Mouse (Mus musculus): ENCODE measurements around the gene Wfdc21. TPM values are rescaled to one million over a fixed set of nuclear protein-coding genes. Genes with fewer than 3 reads are reported as not detected.
A peak's percentile ranks its signal among the peaks of the same experiment; 100 is the strongest.

Wfdc21 gene
- total and polyA plus RNA-seq, 2 experiments from 2014 or later, result not detected

DNA sequence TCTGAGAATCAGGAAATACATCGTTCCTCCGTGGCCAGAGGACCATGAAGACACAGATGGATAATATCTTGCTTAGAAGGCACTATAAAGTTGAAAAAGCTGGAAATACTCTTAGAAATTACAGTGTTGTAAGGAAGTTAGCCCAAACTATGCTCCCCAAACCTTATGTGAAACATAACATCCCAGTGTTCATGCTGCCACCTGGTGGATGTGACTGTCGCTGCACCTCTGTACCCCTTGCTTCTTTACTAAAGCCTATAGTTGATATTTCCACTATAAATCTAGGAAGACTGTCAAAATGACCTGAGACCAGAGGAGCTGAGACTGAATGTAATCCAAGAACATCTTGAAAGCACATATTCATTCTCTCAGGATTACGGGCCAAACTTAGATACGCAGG lies 7.5 kb upstream of the Wfdc21 start:
- TF ChIP-seq CTCF (IDR thresholded peaks at IDR 0.05; ENCODE audit: low read depth), result peak; percentile 94
- H3K4me1 ChIP-seq (ENCODE audit: insufficient read depth), result no peaks in the 10 kb centered on the region
- no peak overlapping the region for H3K4me2 ChIP-seq (ENCODE audit: low read depth)
- no peak overlapping the region for H3K9ac ChIP-seq
- peaks cover 6% of the 10 kb centered on the region; the same call in 1 of the 2 replicates for H3K27me3 ChIP-seq (ENCODE audit: insufficient read depth, low read length)
- H3K36me3 ChIP-seq (ENCODE audit: insufficient read depth), result no peaks in the 10 kb centered on the region
- WGBS, result 25% methylated on average over 5 of the region's 5 CpGs
- H3K4me3 ChIP-seq (ENCODE audit: low read depth, low read length), result no peak overlapping the region
- DNase-seq, result peak; percentile 87
- no peaks in the 10 kb centered on the region for H3K9me3 ChIP-seq (ENCODE audit: low read length)
- H3K27ac ChIP-seq (ENCODE audit: low read depth, low read length), result no peak overlapping the region
- ATAC-seq, result peak; percentile 53; the same call in 1 of the 2 replicates

DNA sequence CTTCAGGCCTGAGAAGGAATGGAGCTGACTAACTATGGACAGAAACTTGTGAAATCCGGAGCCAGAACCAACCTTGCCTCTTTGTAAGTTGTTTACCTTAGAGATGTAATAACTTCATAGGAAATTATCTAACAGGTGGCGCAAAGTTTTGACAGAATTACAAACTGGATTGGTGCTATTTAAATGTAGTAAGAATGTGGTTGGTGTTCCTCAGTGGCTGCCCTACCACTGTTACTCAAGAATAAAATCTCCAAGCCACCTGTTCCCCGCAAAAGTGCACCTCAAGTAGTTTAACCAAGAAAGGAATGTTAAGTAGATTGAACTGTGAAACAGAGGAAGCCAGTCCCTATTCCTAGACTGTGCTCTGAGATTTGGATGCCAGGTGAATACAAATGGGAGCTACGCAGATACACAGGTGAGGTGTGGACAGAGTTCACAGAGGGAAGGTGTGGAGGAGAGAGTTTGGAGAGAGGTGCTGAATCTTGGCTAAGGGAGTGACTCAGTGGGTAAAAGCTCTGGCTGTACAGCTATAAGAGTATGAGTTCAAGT lies 6.2 kb upstream of the Wfdc21 start:
- no peak overlapping the region for H3K9ac ChIP-seq
- DNase-seq (no peak), ATAC-seq (no peak)
- no peak overlapping the region for H3K27ac ChIP-seq (ENCODE audit: low read depth, low read length)
- H3K36me3 ChIP-seq (ENCODE audit: insufficient read depth), result no peaks in the 10 kb centered on the region
- H3K4me3 ChIP-seq (ENCODE audit: low read depth, low read length), result no peak overlapping the region
- no peak for TF ChIP-seq CTCF (IDR thresholded peaks at IDR 0.05; ENCODE audit: low read depth)
- H3K4me1 ChIP-seq (ENCODE audit: insufficient read depth), result no peaks in the 10 kb centered on the region
- H3K27me3 ChIP-seq (ENCODE audit: insufficient read depth, low read length), result peaks cover 8% of the 10 kb centered on the region
- H3K9me3 ChIP-seq (ENCODE audit: low read length), result no peaks in the 10 kb centered on the region
- 83% methylated on average over 4 of the region's 4 CpGs for WGBS
- no peak overlapping the region for H3K4me2 ChIP-seq (ENCODE audit: low read depth)

DNA sequence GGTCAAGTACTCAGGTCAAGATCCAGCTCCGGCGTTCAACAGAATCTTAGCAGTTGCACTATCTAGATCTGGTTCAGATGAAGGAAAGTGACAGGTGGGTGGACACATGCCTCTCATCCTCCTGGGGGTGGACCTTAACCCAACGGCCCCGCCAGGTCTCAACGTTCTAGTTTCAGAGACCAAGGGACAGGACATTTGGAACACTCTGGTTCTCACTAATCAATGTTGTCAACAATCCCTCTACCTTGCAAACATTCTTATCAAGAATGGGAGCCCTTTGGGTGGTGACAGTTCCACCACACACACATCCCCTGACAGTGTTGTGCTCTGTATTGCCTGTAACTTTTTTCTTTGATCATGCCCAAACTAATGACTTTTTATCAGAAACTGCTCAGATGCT lies 4.9 kb upstream of the Wfdc21 start:
- ATAC-seq (no peak), DNase-seq (no peak)
- WGBS, result 82% methylated on average over 5 of the region's 5 CpGs
- no peaks in the 10 kb centered on the region for H3K4me1 ChIP-seq (ENCODE audit: insufficient read depth)
- H3K27me3 ChIP-seq (ENCODE audit: insufficient read depth, low read length), result peaks cover 10% of the 10 kb centered on the region
- no peak for TF ChIP-seq CTCF (IDR thresholded peaks at IDR 0.05; ENCODE audit: low read depth)
- H3K27ac ChIP-seq (ENCODE audit: low read depth, low read length), result no peak overlapping the region
- H3K36me3 ChIP-seq (ENCODE audit: insufficient read depth), result no peaks in the 10 kb centered on the region
- no peak overlapping the region for H3K9ac ChIP-seq
- H3K4me3 ChIP-seq (ENCODE audit: low read depth, low read length), result no peak overlapping the region
- no peak overlapping the region for H3K4me2 ChIP-seq (ENCODE audit: low read depth)
- no peaks in the 10 kb centered on the region for H3K9me3 ChIP-seq (ENCODE audit: low read length)

DNA sequence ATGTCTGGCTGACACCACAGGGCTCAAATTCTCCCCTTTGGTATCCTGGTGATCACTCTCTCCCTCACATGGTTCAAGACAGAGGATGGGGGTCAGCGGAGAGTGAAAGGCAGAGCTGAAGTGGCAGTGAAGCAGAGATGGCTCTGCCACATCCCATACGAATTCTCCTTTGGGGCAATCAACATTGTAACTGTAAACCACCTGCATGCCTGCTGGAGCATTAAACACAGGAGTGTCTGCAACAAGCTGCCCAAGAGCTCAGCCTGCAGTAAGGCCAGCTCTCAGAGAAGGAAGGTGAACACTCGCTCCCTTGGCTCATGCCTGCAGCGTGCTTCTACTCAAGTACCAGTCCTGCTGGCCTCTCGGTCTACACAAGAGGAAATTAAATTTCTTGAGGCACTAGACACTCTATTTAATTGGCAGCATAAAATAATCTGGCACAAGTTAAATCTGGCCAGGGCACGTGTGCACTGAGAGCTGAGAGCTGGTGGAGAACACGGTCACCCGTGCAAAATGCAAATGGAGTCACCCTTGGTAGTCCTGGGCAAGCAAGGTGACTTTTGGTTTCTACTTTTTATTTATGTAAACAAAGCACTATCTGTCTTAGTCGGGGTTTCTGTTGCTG lies 3.9 kb upstream of the Wfdc21 start:
- Histone ChIP-seq H3K27me3 (ENCODE audit: insufficient read depth, low read length) (peaks cover 15% of the 10 kb centered on the region), H3K9me3 (ENCODE audit: low read length) (no peaks in the 10 kb centered on the region), H3K9ac (no peak overlapping the region), H3K27ac (ENCODE audit: low read depth, low read length) (no peak overlapping the region), H3K36me3 (ENCODE audit: insufficient read depth) (no peaks in the 10 kb centered on the region), H3K4me3 (ENCODE audit: low read depth, low read length) (no peak overlapping the region), H3K4me2 (ENCODE audit: low read depth) (no peak overlapping the region), H3K4me1 (ENCODE audit: insufficient read depth) (no peaks in the 10 kb centered on the region)
- no peak for TF ChIP-seq CTCF (IDR thresholded peaks at IDR 0.05; ENCODE audit: low read depth)
- DNase-seq (no peak), ATAC-seq (no peak)
- WGBS, result 78% methylated on average over 9 of the region's 9 CpGs

GRCm38 (mm10) chr11:83743525-83743924 lies 3.2 kb upstream of the Wfdc21 start:
- Histone ChIP-seq H3K4me3 (ENCODE audit: low read depth, low read length) (no peak overlapping the region), H3K9me3 (ENCODE audit: low read length) (no peaks in the 10 kb centered on the region), H3K27me3 (ENCODE audit: insufficient read depth, low read length) (peaks cover 15% of the 10 kb centered on the region), H3K9ac (no peak overlapping the region), H3K36me3 (ENCODE audit: insufficient read depth) (no peaks in the 10 kb centered on the region), H3K27ac (ENCODE audit: low read depth, low read length) (no peak overlapping the region), H3K4me2 (ENCODE audit: low read depth) (no peak overlapping the region), H3K4me1 (ENCODE audit: insufficient read depth) (no peaks in the 10 kb centered on the region)
- ATAC-seq (no peak), DNase-seq (no peak)
- TF ChIP-seq CTCF (IDR thresholded peaks at IDR 0.05; ENCODE audit: low read depth), result no peak
- WGBS, result 91% methylated on average over 3 of the region's 3 CpGs

DNA sequence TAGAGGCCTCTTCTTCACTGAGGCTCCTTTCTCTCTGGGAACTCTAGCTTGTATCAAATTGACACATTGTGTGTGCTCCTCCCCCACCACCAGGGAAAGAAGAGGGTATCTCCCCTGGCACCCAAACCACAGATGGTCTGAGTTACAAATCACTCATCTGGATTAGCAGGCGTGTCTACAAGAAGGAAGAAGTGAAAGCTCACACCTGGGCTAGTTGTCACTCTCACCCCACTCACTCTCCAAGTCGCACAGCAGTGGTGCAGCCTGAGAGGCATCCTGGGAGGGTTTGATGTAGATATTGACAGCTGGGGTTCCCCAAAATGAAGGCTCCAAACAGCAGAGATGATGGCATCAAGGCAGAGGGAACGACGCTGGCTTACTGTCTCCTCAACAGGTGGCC lies 588 bp upstream of the Wfdc21 start:
- Histone ChIP-seq H3K4me2 (ENCODE audit: low read depth) (no peak overlapping the region), H3K4me3 (ENCODE audit: low read depth, low read length) (no peak overlapping the region), H3K27me3 (ENCODE audit: insufficient read depth, low read length) (peaks cover 15% of the 10 kb centered on the region), H3K4me1 (ENCODE audit: insufficient read depth) (no peaks in the 10 kb centered on the region), H3K9ac (no peak overlapping the region), H3K36me3 (ENCODE audit: insufficient read depth) (no peaks in the 10 kb centered on the region), H3K27ac (ENCODE audit: low read depth, low read length) (no peak overlapping the region), H3K9me3 (ENCODE audit: low read length) (no peaks in the 10 kb centered on the region)
- DNase-seq (no peak), ATAC-seq (no peak)
- WGBS, result 76% methylated on average over 4 of the region's 4 CpGs
- TF ChIP-seq CTCF (IDR thresholded peaks at IDR 0.05; ENCODE audit: low read depth), result no peak

- H3K27me3 ChIP-seq (ENCODE audit: insufficient read depth, low read length), result peaks cover 21% of the 10 kb centered on the region
- H3K4me1 ChIP-seq (ENCODE audit: insufficient read depth), result no peaks in the 10 kb centered on the region
- DNase-seq, result no peak
- WGBS, result 67% methylated on average over 6 of the region's 6 CpGs
- no peak for ATAC-seq
- H3K36me3 ChIP-seq (ENCODE audit: insufficient read depth), result no peaks in the 10 kb centered on the region
- no peak overlapping the region for H3K9ac ChIP-seq
- H3K4me3 ChIP-seq (ENCODE audit: low read depth, low read length), result no peak overlapping the region
- TF ChIP-seq CTCF (IDR thresholded peaks at IDR 0.05; ENCODE audit: low read depth), result no peak
- no peak overlapping the region for H3K4me2 ChIP-seq (ENCODE audit: low read depth)
- no peak overlapping the region for H3K27ac ChIP-seq (ENCODE audit: low read depth, low read length)
- no peaks in the 10 kb centered on the region for H3K9me3 ChIP-seq (ENCODE audit: low read length)
Measured at GRCm38 (mm10) chr11:83747376-83748265, 881 bp downstream of the Wfdc21 start.
